Mouse (Mus musculus) erythroblast, embryonic 14.5 days (primary cell): Measurements from ENCODE around the gene Ddx55. TPM values are rescaled to one million over a fixed set of nuclear protein-coding genes. Genes with fewer than 3 reads are reported as not detected.
"Not testable (repeated sequence)": the region's sequence is repeated elsewhere in the genome, so short reads cannot be mapped to it uniquely, and the experiment has no call there.

ENCODE experiments used
- H3K27me3 ChIP-seq: 2 replicates; pipeline ENCODE4 v1.6.1; 2012; ENCODE audit warnings: inconsistent platforms; ENCODE audit not compliant: control insufficient read depth
- H3K36me3 ChIP-seq: 2 replicates; pipeline ENCODE4 v1.6.1; 2012; ENCODE audit warnings: mild to moderate bottlenecking, inconsistent platforms; ENCODE audit not compliant: control insufficient read depth
- H3K4me1 ChIP-seq: 2 replicates; pipeline ENCODE4 v1.6.1; 2012; ENCODE audit warnings: inconsistent platforms; ENCODE audit not compliant: control insufficient read depth
- H3K4me3 ChIP-seq: replicated peaks from 2 replicates; pipeline ENCODE3; 2012; ENCODE audit warnings: moderate library complexity, mild to moderate bottlenecking, inconsistent platforms
- H3K9me3 ChIP-seq: 2 replicates; pipeline ENCODE4 v1.6.1; 2012; ENCODE audit warnings: low read length, inconsistent platforms, mixed read lengths; ENCODE audit not compliant: control insufficient read depth
- GATA1 ChIP-seq: IDR thresholded peaks from 2 replicates; pipeline ENCODE4 v1.6.1; 2012; ENCODE audit warnings: low read length, inconsistent platforms, mixed read lengths
- TAL1 ChIP-seq: IDR thresholded peaks from 3 replicates; pipeline ENCODE4 v1.6.1; 2012; ENCODE audit warnings: low read length, inconsistent platforms, mixed read lengths
- polyA plus RNA-seq: library from polyadenylated mRNA; stranded (reverse); fragments of >175 nt; gene quantifications from 2 replicates; pipeline ENCODE4 v1.2.3, GENCODE M21; 2012

The Ddx55 gene
- polyA plus RNA-seq, 1 experiment, result 0.84 TPM

DNA sequence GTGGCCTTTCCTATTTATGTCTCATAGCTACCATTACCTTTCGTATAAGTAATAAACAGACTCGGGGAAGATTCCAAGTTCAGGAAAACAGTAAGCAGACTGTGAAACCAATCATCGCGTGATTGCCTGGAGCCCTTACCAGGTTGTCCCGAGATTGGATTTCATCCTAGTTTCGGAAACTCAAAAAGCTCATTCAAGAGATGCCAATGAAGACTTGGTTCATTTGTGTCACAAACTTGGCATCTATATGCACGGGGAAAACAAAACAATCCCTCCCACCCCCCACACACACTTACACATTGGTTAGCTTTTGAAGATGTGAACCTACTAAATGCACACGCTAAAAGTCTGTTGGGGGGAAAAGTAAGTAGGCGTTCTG, 581 bp upstream of the Ddx55 start:
- TF ChIP-seq GATA1, result no peak
- no peak for TF ChIP-seq TAL1
- peaks cover 56% of the 10 kb centered on the region for H3K36me3 ChIP-seq

DNA sequence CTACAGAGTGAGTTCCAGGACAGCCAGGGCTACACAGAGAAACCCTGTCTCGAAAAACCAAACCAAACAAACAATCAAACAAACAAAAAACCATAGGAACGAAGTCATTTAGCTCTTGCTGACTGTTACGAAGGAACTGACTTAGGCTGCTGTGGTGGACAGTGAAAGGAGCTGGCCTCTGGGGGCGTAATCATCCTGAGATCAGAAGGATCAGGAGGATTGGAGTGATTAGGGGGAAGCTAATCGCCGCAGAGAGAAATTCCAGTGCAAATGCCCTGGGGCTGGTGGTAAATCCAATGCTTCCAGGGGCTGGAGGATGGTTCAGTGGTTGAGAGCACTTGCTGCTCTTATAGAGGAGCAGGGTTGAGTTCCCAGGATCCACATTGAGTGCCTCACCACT, 943 bp downstream of the Ddx55 start:
- Histone ChIP-seq H3K4me3 (peak overlapping the region; percentile 100), H3K36me3 (peaks cover 55% of the 10 kb centered on the region)

More for the DNA sequence above, 581 bp upstream of the Ddx55 start:
- H3K27me3 ChIP-seq, result no peaks in the 10 kb centered on the region
- no peaks in the 10 kb centered on the region for H3K9me3 ChIP-seq
- H3K4me3 ChIP-seq, result peak overlapping the region; percentile 100
- H3K4me1 ChIP-seq, result peaks cover 26% of the 10 kb centered on the region

DNA sequence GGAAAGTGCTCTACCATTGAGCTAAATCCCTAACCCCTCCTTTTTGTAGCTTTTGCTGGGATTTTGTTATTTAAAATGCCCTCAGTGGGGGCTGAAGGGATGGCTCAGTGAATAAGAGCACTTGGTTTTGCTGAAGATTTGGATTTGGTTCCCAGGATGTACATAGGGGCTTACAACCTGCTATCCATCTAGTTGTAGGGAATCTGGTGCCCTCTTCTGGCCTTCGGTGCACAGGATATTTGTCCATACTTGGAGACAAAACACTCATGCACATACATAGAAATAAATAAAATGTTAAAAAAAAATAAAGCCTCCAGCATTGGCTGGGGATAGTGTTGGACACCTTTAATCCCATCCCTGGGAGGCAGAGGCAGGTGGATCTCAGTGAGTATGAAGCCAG, 2.5 kb downstream of the Ddx55 start:
- Histone ChIP-seq H3K36me3 (peaks cover 66% of the 10 kb centered on the region), H3K4me1 (peaks cover 26% of the 10 kb centered on the region), H3K4me3 (no peak overlapping the region), H3K27me3 (no peaks in the 10 kb centered on the region), H3K9me3 (no peaks in the 10 kb centered on the region)
- TF ChIP-seq TAL1 (no peak), GATA1 (no peak)

More for the DNA sequence above, 943 bp downstream of the Ddx55 start:
- H3K4me1 ChIP-seq, result peaks cover 26% of the 10 kb centered on the region
- no peak for TF ChIP-seq TAL1
- TF ChIP-seq GATA1, result no peak
- H3K27me3 ChIP-seq, result no peaks in the 10 kb centered on the region
- H3K9me3 ChIP-seq, result no peaks in the 10 kb centered on the region

DNA sequence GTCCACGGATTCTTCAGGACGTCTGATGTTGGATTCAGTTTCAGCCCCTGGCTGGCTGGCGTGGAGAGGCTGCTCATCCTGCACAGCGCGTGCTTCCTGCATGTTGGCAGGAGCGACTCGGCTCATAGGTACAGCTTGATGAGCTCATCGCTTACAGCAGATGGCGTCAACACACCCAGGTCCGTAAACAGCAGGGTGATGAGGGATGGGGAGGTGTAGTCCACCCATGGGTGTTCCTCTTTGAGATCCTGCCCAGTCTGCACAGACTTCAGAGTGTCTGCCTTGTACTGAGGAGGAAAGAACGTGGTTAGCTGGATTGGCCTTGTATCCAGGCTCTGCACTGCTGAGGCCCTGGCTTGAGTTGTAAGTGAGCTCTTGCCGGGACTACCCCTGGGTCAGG, 18.4 kb downstream of the Ddx55 start:
- Histone ChIP-seq H3K36me3 (peaks cover 99% of the 10 kb centered on the region), H3K4me3 (no peak overlapping the region), H3K9me3 (no peaks in the 10 kb centered on the region), H3K27me3 (no peaks in the 10 kb centered on the region), H3K4me1 (peaks cover 4% of the 10 kb centered on the region)
- TF ChIP-seq TAL1 (no peak), GATA1 (no peak)

DNA sequence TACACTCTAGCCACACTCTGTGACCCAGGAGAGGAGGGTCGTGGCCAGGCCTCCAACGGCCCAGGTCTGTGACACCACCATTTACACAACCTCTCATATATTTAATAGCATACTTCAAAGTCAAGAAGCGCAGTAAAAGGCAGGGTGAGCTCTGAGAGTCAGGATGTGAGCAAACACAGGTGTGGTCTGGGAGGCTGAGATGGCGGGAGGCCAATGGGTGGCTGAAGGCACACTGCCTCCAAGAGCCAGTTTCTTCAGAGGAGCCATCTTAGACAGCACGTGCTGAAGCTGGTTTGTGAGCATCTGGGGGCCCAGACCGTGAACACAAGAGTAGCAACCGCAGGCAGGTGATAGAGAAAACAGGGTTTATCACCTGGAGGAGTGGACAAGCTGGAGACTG, 22.8 kb downstream of the Ddx55 start:
- TF ChIP-seq GATA1, result no peak
- TF ChIP-seq TAL1, result no peak
- H3K27me3 ChIP-seq, result no peaks in the 10 kb centered on the region
- peaks cover 39% of the 10 kb centered on the region for H3K4me1 ChIP-seq
- H3K4me3 ChIP-seq, result no peak overlapping the region
- peaks cover 74% of the 10 kb centered on the region for H3K36me3 ChIP-seq
- no peaks in the 10 kb centered on the region for H3K9me3 ChIP-seq

DNA sequence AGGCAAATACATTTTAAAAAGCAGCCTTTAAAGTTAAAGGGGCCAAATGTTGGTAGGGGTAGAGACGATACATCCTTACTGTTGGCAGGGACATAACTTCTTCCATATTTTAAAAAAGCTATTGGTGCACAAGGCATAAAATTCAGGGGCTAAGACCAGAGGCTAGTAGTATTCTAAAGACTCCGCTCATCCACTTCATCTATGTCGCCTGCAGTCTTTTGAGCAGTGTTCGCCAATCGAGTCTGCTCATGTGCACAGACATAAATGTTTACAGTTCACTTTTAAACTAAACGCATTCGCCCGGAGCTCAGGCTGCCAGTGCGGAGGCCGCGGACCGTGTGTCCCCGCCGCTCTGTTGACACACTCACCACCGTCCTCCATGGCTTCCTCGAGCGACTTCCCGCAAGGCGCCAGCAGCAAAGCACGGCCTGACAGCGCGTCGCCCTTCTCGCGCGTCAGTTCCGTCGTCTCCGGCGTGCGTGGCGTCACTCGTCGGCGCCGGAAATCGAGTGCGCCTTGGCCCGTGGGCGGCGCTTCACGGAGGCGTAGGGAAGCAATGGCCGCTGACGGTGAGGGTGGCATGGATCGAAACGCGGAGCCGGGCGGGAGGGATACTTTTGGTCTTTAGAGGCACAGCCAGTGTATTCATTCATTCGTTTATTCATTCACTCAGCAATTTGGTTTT, 26.1 kb downstream of the Ddx55 start, which contains the start of the genes Eif2b1 and Gtf2h3:
TSS of gene Eif2b1 (minus strand) at position 499 of the 685 bp plus-strand sequence.
TSS of gene Gtf2h3 (plus strand) at position 508 of the 685 bp plus-strand sequence.
- H3K36me3 ChIP-seq, result peaks cover 49% of the 10 kb centered on the region
- H3K4me3 ChIP-seq, result peak within 1 kb of the TSS; percentile 81
- H3K4me1 ChIP-seq, result peaks cover 42% of the 10 kb centered on the region
- TF ChIP-seq GATA1 (no peak), TAL1 (no peak)
- no peaks in the 10 kb centered on the region for H3K9me3 ChIP-seq
- no peaks in the 10 kb centered on the region for H3K27me3 ChIP-seq

DNA sequence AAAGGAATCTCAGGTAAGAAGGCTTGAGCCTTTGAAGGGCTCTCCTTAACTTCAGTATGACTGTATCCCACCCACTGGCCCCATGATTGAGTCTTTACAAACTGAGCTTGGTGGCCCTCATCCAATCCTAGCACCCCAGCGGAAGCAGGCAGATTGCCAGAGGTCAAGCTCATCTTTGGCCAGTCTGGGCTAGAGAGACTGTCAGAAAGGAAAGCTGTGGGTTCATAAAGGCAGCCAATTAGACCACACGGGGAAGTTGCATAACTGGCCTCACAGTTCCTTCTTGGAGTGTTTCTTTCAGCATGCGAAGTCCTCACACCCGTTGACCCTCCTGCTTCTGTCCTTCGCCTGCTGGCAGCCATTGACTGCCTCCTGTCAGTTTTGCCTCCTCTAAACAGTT, 29.9 kb downstream of the Ddx55 start:
- Histone ChIP-seq H3K4me1 (peaks cover 29% of the 10 kb centered on the region), H3K36me3 (peaks cover 39% of the 10 kb centered on the region), H3K9me3 (no peaks in the 10 kb centered on the region; the same call in 1 of the 2 replicates), H3K27me3 (no peaks in the 10 kb centered on the region), H3K4me3 (no peak overlapping the region)
- no peak for TF ChIP-seq TAL1
- TF ChIP-seq GATA1, result no peak

DNA sequence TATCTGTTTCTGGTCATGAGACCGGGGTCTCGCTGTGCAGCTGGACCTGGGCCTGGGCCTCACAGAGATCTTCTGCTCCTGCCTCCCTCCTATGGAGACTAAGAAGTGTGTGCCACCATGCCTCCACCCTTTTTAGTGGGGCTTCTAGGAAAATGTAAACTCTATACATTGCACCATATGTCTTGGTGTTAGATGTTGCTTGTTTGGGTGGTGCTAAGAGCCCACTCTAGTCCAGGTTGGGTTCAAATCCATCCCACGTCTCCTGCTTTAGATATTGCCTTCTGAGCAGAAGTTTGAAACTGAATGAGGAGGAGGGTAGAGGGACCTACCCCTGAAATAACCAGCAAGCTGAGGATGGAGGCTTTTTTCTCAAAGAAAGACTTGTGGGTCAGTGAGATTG, 40.1 kb downstream of the Ddx55 start:
- H3K36me3 ChIP-seq, result peaks cover 75% of the 10 kb centered on the region
- H3K4me3 ChIP-seq, result no peak overlapping the region
- no peak for TF ChIP-seq GATA1
- no peak for TF ChIP-seq TAL1
- no peaks in the 10 kb centered on the region for H3K4me1 ChIP-seq
- H3K27me3 ChIP-seq, result no peaks in the 10 kb centered on the region
- H3K9me3 ChIP-seq, result no peaks in the 10 kb centered on the region

DNA sequence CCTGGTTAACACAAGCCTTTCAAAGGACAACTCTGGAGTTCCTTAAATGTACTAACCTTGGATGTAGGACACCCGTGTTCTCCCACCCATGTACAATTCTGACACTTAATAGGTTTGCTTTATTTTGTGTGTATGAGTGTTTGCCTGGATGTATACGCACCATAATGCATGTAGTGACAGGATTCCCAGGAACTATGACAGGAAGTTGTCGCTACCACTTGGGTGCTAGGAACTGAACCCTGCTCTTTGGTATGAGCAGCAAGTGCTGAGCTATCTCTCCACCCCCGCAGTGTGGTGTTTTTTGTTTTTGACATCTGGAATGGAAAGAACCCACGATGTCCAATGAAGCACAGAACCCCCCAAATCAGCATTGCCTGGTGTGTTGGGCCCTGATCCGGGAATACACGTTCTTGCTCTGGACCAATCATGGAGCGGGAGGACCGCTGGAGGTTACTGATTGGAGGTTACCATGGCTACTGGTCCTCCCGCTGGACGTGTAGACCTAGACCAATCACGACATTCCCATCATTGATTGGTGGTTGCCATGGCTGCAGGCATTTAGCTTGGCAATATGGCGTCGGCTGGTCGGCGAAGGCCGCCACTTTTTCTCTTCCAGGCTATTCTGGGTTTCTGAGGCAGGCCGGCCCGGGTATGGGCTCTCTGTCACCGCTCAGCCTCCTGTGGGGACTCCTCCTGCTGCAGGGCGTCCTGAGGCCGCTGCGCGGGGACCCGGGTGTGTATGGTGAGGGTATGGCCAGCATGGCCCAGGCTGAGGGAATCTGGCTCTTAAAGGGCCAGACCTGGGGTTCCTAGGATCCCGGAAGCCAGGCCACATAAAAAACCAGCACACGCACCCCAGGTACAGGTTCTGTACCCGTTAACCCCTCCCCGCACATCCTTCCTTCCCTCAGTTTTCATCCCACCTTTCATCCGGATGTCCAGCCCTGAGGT, 45.8 kb downstream of the Ddx55 start:
- H3K4me3 ChIP-seq, result peak overlapping the region; percentile 63

DNA sequence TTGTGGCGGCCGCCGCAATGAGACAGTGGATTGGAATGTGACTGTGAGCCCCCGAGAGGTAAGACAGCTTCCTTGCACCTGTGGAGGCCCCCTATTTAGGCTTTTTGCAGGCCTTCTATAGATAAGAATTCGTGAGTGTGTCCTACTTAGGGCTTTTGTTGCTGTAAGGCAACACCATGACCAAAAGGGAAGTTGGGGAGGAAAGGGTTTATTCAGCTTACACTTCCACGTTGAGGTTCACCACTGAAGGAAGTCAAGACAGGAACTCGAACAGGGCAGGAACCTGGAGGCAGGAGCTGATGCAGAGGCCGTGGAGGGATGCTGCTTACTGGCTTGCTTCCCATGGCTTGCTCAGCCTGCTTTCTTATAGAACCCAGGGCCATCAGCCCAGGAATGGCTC, 47.1 kb downstream of the Ddx55 start:
- H3K36me3 ChIP-seq, result peaks cover 22% of the 10 kb centered on the region
- H3K4me1 ChIP-seq, result peaks cover 13% of the 10 kb centered on the region
- H3K4me3 ChIP-seq, H3K27me3 ChIP-seq, H3K9me3 ChIP-seq: not testable (repeated sequence)

More for the DNA sequence above, 45.8 kb downstream of the Ddx55 start:
- H3K27me3 ChIP-seq, result no peaks in the 10 kb centered on the region
- H3K36me3 ChIP-seq, result peaks cover 34% of the 10 kb centered on the region
- peaks cover 13% of the 10 kb centered on the region for H3K4me1 ChIP-seq
- TF ChIP-seq GATA1 (no peak), TAL1 (no peak)
- H3K9me3 ChIP-seq, result no peaks in the 10 kb centered on the region
